Mouse (Mus musculus) naive thymus-derived CD4-positive, alpha-beta T cell, adult 5 months (primary cell): ENCODE measurements around the gene Cpne5. TPM values are rescaled to one million over a fixed set of nuclear protein-coding genes. Genes with fewer than 3 reads are reported as not detected.

Experiments used
- polyA plus RNA-seq: library from polyadenylated mRNA; unstranded; fragments of 100-300 nt; shearing (Covaris generic); gene quantifications from one replicate; pipeline ENCODE4 v1.2.1, GENCODE M21; 2017

Gene Cpne5
- polyA plus RNA-seq: 0.62 TPM

GRCm38 (mm10) chr17:29237772-29238420 lies at the start of gene Cpne5:
Gene Cpne5, minus strand, starts transcription at chr17:29238167.

GRCm38 (mm10) chr17:29268682-29269348 lies 30.8 kb upstream of the Cpne5 start, which contains the start of gene BC004004:
Gene BC004004, plus strand, starts transcription at chr17:29268788.

GRCm38 (mm10) chr17:29263840-29264633 lies 26.1 kb upstream of the Cpne5 start, which contains the start of gene Ppil1:
Gene Ppil1, minus strand, starts transcription at chr17:29264186.

GRCm38 (mm10) chr17:29113591-29114352 lies 124.2 kb downstream of the Cpne5 start, which contains the start of gene Rab44:
Gene Rab44, plus strand, starts transcription at chr17:29114145.

Other genes with a start within 250 kb of the Cpne5 start
- gene Stk38, start 230.2 kb downstream of the Cpne5 start, polyA plus RNA-seq: 453 TPM
- gene Srsf3, start 205.5 kb downstream of the Cpne5 start, polyA plus RNA-seq: 502 TPM
- 7.4 TPM for gene Cdkn1a, start 147.2 kb downstream of the Cpne5 start, polyA plus RNA-seq
- not detected for gene Rab44, start 124.0 kb downstream of the Cpne5 start, polyA plus RNA-seq
- gene Ppil1, start 26.0 kb upstream of the Cpne5 start, polyA plus RNA-seq: 16.3 TPM
- gene BC004004, start 30.6 kb upstream of the Cpne5 start, polyA plus RNA-seq: 46.3 TPM
- not detected for gene Pi16, start 79.5 kb upstream of the Cpne5 start, polyA plus RNA-seq
- gene Mtch1, start 109.8 kb upstream of the Cpne5 start, polyA plus RNA-seq: 31.3 TPM
- gene Fgd2, start 122.7 kb upstream of the Cpne5 start, polyA plus RNA-seq: not detected